Mouse (Mus musculus) kidney, embryonic 14.5 days (tissue): ENCODE data around the gene Eme2. TPM values are rescaled to one million over a fixed set of nuclear protein-coding genes. Genes with fewer than 3 reads are reported as not detected.
A peak's percentile ranks its signal among the peaks of the same experiment; 100 is the strongest.

Experiments used
- ATAC-seq: fragments of 200-750 bp; cut with Nextera tagmentation; 2 replicates; pipeline ENCODE4 v1.8.0; 2017; ENCODE audit warnings: moderate number of reproducible peaks, mild to moderate bottlenecking, moderate TSS enrichment, moderate library complexity; ENCODE audit not compliant: low FRiP score, low TSS enrichment
- H3K27ac ChIP-seq: fragments of 300-500 bp; sonication (generic); 2 replicates; pipeline ENCODE4 v1.5.1; 2014; ENCODE audit warnings: low read depth, mild to moderate bottlenecking, low read length, moderate library complexity, mixed read lengths
- H3K27me3 ChIP-seq: fragments of 300-500 bp; sonication (generic); 2 replicates; pipeline ENCODE4 v1.6.1; 2014; ENCODE audit warnings: mild to moderate bottlenecking, low read length; ENCODE audit not compliant: control insufficient read depth, insufficient read depth
- H3K36me3 ChIP-seq: fragments of 300-500 bp; sonication (generic); 2 replicates; pipeline ENCODE4 v1.6.1; 2014; ENCODE audit warnings: low read length, mixed read lengths; ENCODE audit not compliant: control insufficient read depth, insufficient read depth
- H3K4me1 ChIP-seq: fragments of 300-500 bp; sonication (generic); 2 replicates; pipeline ENCODE4 v1.6.1; 2014; ENCODE audit warnings: low read length, mixed read lengths; ENCODE audit not compliant: control insufficient read depth, insufficient read depth
- H3K4me2 ChIP-seq: fragments of 300-500 bp; sonication (generic); replicated peaks from 2 replicates; pipeline ENCODE4 v1.6.1; 2014; ENCODE audit warnings: low read depth, mild to moderate bottlenecking, low read length
- H3K4me3 ChIP-seq: fragments of 300-500 bp; sonication (generic); 2 replicates; pipeline ENCODE4 v1.5.1; 2014; ENCODE audit warnings: mild to moderate bottlenecking, low read length
- H3K9ac ChIP-seq: fragments of 300-500 bp; sonication (generic); 2 replicates; pipeline ENCODE4 v1.6.1; 2014; ENCODE audit warnings: low read depth, mild to moderate bottlenecking, low read length, moderate library complexity
- H3K9me3 ChIP-seq: fragments of 300-500 bp; sonication (generic); 2 replicates; pipeline ENCODE4 v1.6.1; 2016; ENCODE audit warnings: low read length; ENCODE audit not compliant: control insufficient read depth
- WGBS: fragments of 180-500 bp; shearing (Covaris S2); extraction: QIAGEN DNeasy Blood & Tissue Kit; methylation state at CpG from one replicate; pipeline ENCODE4 v1.1.7; 2014; 5-methylcytosine and 5-hydroxymethylcytosine counted together
- polyA plus RNA-seq: library from polyadenylated mRNA; unstranded; fragments of >200 nt; fragmentation: Nextera tagmentation; extraction: Ambion mirVana; gene quantifications from 2 replicates; pipeline ENCODE4 v1.2.1, GENCODE M21; 2014

Gene Eme2
- polyA plus RNA-seq, 1 experiment from 2014 or later = 25.2 TPM

DNA sequence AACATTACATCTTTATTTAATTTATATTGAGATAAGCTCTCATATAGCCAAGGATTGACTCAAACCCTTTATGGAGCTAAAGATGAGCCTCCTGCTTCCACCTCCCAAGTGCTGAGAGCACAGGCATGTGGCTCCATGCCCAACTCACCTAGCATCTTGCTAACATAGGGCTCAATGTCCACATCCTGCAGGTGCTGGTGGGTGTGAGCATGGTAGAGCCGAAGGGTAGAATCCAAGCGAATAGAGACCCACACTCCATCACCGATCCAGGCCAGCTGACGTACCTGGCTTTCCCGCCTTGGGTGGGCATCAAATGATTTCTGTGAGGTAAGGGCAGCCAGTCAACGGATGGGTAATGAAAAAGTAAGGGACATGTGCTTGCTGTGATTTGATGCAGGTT lies 5.1 kb upstream of the Eme2 start:
- no peak overlapping the region for H3K4me2 ChIP-seq
- 94% methylated on average over 6 of the region's 6 CpGs for WGBS
- no peak overlapping the region for H3K4me3 ChIP-seq
- H3K4me1 ChIP-seq = peaks cover 13% of the 10 kb centered on the region; the same call in 1 of the 2 replicates
- H3K27ac ChIP-seq = no peak overlapping the region
- peaks cover 78% of the 10 kb centered on the region for H3K36me3 ChIP-seq
- no peaks in the 10 kb centered on the region for H3K27me3 ChIP-seq
- no peaks in the 10 kb centered on the region for H3K9me3 ChIP-seq
- H3K9ac ChIP-seq = no peak overlapping the region
- no peak for ATAC-seq

DNA sequence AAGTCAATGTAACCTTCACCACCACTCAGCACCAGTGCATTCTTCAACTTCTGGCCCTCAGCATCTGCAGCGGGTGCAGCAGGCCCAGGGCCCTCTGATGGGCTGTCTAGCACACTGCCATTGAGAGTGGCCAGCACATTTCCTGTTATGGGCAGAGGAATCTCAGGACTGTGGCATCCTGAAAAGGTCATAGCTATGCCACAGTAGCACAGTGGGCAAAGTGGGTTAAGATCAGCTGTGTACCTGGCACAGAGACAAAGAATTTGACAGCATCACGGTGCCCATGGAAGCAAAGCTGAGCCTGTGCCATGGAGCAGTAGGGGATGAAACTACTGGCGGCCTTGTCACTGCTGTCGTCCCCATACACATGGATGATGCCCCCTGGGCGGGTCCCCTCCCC lies 4.3 kb upstream of the Eme2 start:
- no peak overlapping the region for H3K4me2 ChIP-seq
- peaks cover 16% of the 10 kb centered on the region for H3K4me1 ChIP-seq
- H3K27ac ChIP-seq = no peak overlapping the region
- ATAC-seq = no peak
- no peaks in the 10 kb centered on the region for H3K27me3 ChIP-seq
- peaks cover 69% of the 10 kb centered on the region for H3K36me3 ChIP-seq
- H3K4me3 ChIP-seq = no peak overlapping the region
- H3K9ac ChIP-seq = no peak overlapping the region
- no peaks in the 10 kb centered on the region for H3K9me3 ChIP-seq
- WGBS = 91% methylated on average over 5 of the region's 5 CpGs

DNA sequence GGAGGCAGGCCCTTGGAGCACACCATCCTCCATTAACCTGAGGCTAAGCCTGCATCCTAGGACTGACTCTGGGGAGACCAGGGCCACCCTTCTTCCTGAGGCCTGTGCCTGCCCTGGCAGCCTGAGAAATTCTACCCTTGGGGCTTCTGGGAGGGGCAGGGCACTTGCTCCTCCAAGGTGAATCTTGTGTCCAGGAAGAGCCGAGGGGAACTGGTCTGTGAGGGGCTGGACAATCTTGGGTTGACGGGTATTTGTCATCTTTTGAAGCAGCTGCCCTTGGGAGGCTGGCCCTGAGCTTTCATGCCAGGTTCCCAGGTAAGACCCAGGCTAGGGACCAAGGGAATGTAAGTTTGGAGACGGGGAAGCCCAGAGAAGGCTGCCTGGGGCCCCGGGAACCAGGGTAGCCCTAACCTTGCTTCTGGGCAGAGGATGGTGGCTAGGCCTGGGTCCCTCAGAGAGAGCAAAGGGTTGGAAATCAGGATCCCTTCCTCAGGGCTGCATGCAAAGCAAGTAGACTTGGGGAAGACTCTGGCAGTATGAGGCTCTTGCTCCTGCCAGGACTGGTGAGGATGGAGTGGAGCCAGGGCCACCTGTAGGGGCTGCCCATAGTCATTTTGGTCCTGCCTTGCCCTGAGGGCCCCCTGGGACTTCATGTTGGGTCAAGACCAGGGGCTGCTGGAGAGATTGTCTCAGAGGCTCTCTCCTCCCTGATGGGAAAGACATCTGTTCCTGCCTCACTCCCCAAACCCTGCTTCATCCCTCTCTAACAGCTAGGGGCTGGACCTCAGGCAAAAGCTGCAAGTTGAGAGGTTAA lies 3.4 kb upstream of the Eme2 start:
- H3K9me3 ChIP-seq = no peaks in the 10 kb centered on the region
- H3K27ac ChIP-seq = no peak overlapping the region
- no peaks in the 10 kb centered on the region for H3K27me3 ChIP-seq
- H3K9ac ChIP-seq = no peak overlapping the region
- no peak overlapping the region for H3K4me2 ChIP-seq
- 78% methylated on average over 4 of the region's 4 CpGs for WGBS
- H3K4me1 ChIP-seq = peaks cover 22% of the 10 kb centered on the region
- ATAC-seq = no peak
- peaks cover 62% of the 10 kb centered on the region for H3K36me3 ChIP-seq
- H3K4me3 ChIP-seq = no peak overlapping the region

DNA sequence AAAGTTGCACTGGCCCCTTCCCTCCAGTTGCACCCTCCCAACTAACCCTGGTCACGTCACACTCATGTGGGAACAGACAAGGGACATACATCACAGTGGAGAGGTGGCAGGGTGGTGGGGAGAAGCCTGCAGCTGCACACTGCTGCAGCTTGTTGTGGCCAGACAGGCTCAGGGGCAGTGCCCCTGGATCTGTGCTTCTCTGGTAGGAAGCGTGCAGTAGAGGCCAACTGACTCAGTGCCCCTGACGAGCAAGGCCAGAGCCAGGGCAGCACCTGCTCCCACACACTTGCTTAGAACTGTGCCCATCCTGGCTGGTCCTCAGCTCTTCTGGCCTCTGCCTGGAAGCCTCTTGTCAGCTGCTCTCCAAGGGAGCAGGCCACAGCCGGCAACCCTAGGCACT lies 2.7 kb upstream of the Eme2 start:
- H3K9me3 ChIP-seq = no peaks in the 10 kb centered on the region
- no peak for ATAC-seq
- H3K4me1 ChIP-seq = peaks cover 22% of the 10 kb centered on the region
- WGBS = 71% methylated on average over 4 of the region's 4 CpGs
- H3K27me3 ChIP-seq = no peaks in the 10 kb centered on the region
- H3K4me2 ChIP-seq = peak overlapping the region; percentile 92; the same call in 1 of the 2 replicates
- peaks cover 62% of the 10 kb centered on the region for H3K36me3 ChIP-seq
- H3K4me3 ChIP-seq = 0 out of 2 replicates have a peak overlapping the region, but pooled peaks have one; percentile 83
- peak overlapping the region; percentile 93; the same call in 1 of the 2 replicates for H3K9ac ChIP-seq
- no peak overlapping the region for H3K27ac ChIP-seq

DNA sequence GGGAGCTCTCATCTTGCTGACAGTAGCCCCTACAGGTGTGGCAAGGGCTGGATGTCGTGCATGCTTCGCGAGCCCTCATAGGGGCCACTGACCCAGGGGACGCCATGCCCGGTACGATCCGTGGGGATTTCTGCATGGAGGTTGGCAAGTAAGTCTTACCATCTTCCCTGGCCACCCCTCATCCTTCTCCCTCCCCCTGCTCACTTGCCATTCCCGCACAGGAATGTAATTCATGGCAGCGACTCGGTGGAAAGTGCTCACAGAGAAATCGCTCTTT lies 2.0 kb upstream of the Eme2 start:
- no peaks in the 10 kb centered on the region for H3K27me3 ChIP-seq
- H3K9me3 ChIP-seq = no peaks in the 10 kb centered on the region
- H3K4me1 ChIP-seq = peaks cover 22% of the 10 kb centered on the region
- no peak for ATAC-seq
- peak overlapping the region; percentile 83 for H3K4me3 ChIP-seq
- peak overlapping the region; percentile 93 for H3K9ac ChIP-seq
- peaks cover 61% of the 10 kb centered on the region for H3K36me3 ChIP-seq
- H3K27ac ChIP-seq = peak overlapping the region; percentile 79
- WGBS = 31% methylated on average over 11 of the region's 11 CpGs
- peak overlapping the region; percentile 92 for H3K4me2 ChIP-seq

DNA sequence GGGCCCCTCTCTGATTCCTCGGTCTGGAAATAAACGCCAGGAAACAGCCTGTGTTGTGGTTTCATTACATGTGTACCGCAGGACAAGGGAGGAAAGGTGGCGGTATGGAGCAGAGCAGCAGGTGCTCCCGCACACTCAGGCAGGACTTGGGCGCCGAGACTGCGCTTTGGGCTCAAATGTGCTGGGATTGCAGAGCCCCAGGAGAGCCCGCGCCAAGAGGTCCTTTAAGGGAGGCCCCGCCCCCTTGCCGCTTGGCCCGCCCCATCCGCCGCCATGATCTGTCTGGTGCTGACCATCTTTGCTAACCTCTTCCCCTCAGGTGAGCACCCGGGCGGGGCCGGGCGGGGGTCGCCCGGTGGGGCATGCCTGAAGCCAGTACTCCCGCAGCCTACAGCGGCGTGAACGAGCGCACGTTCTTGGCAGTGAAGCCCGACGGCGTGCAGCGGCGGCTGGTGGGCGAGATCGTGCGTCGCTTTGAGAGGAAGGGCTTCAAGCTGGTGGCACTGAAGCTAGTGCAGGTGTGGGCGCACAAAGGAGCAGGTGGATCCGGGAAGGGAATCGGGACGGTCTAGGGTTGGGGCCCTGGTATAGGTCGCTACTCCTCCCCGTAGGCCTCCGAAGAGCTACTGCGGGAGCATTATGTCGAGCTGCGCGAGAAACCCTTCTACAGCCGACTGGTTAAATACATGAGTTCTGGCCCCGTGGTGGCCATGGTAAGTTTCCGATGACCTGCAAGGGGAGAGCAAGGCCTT lies 1.5 kb upstream of the Eme2 start, which contains the start of gene Nme3:
TSS of gene Nme3 (plus strand) at position 260 of the 752 bp plus-strand sequence.
- no peaks in the 10 kb centered on the region for H3K27me3 ChIP-seq
- H3K9me3 ChIP-seq = no peaks in the 10 kb centered on the region
- ATAC-seq = peak; percentile 82
- peak within 1 kb of the TSS; percentile 79 for H3K27ac ChIP-seq
- peak within 1 kb of the TSS; percentile 93 for H3K9ac ChIP-seq
- H3K4me2 ChIP-seq = peak within 1 kb of the TSS; percentile 92
- H3K4me3 ChIP-seq = peak within 1 kb of the TSS; percentile 83
- WGBS = under 1% methylated on average over 50 of the region's 50 CpGs
- H3K36me3 ChIP-seq = peaks cover 61% of the 10 kb centered on the region
- peaks cover 22% of the 10 kb centered on the region for H3K4me1 ChIP-seq

DNA sequence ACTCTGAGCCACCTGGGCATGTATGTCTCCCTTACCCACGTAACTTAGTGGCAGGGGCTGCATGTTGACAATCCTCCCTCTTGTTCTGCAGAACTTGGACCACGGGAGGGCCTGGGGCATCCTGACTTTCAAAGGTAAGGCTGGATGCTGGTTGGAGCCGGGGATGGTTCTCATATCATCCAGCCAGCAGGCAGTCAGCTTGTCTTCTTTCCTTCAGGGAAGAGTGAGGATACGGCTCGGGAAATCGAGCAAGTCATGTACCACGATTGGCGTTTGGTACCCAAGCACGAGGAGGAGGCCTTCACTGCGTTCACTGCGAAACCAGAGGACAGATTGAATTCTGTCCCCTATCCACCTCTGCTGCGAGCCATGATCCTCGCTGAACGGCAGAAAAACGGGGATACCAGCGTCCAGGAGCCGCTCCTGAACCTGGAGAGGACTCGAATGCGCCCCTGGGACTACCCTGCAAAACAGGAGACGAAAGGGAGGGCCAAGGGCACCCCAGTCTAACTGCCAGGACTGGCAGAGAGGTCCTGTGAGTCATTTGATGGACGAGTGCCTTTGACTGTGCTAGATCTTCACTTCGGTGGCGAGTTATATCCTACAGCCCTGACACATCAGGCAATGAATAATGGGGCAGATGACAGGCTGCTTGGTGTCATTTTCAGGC lies 819 bp upstream of the Eme2 start:
- 12% methylated on average over 23 of the region's 23 CpGs for WGBS
- H3K4me1 ChIP-seq = peaks cover 22% of the 10 kb centered on the region
- peak overlapping the region; percentile 83 for H3K4me3 ChIP-seq
- peaks cover 61% of the 10 kb centered on the region for H3K36me3 ChIP-seq
- ATAC-seq = no peak
- peak overlapping the region; percentile 93 for H3K9ac ChIP-seq
- H3K9me3 ChIP-seq = no peaks in the 10 kb centered on the region
- H3K27ac ChIP-seq = peak overlapping the region; percentile 79
- H3K4me2 ChIP-seq = peak overlapping the region; percentile 92
- H3K27me3 ChIP-seq = no peaks in the 10 kb centered on the region

DNA sequence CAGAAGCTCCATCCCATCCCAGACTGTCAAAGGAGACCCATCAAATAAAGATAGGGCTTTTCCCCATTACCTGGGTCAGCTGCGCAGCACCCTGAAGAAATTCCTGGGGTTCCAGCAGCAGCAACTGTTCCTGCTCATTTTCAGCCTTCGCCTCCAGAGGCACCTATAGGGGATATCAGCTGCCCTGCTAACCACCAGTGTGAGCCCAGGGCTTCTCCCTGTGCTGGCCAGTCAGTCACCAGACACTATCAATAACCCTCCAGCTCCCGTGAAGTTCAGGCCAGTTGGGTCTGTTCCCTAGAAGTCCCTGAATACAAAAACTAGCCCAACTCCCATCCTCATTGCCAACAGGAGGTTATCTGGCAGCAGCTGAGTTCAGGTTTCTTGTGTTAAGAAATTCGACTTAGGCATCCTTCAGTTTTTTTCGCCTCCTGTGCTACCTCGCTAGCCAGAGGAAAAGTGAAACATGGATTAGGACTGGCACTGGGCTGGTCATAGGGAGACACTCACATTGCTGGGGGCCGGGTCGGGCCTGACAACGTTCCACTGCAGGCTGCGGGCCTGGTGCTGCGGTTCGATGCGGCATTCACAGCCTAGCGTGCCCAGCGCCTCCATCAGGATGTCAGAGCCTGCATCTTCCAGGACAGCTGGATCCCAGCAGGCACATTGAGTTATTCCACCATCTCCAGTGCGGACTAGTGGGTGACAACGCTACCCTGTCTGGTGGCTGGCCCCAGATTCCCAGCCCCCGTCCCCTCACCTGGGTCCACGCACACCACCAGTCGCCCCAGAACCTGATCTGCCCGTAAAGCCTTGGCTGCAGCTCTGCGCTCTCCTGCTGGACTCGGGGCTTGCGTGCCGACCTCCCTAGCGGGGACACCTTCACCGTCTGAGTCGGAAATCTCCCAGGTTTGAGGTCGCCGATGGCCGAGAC lies 559 bp downstream of the Eme2 start:
- H3K27me3 ChIP-seq = no peaks in the 10 kb centered on the region
- peak overlapping the region; percentile 83 for H3K4me3 ChIP-seq
- H3K9ac ChIP-seq = peak overlapping the region; percentile 93
- peak overlapping the region; percentile 79; the same call in 1 of the 2 replicates for H3K27ac ChIP-seq
- WGBS = 10% methylated on average over 31 of the region's 31 CpGs
- no peaks in the 10 kb centered on the region for H3K9me3 ChIP-seq
- ATAC-seq = peak; percentile 5; the same call in 1 of the 2 replicates
- H3K36me3 ChIP-seq = peaks cover 61% of the 10 kb centered on the region
- H3K4me1 ChIP-seq = peaks cover 22% of the 10 kb centered on the region
- peak overlapping the region; percentile 92 for H3K4me2 ChIP-seq
